Mouse (Mus musculus): ENCODE measurements at regions not wholly inside any gene's neighbourhood (a gene's known extent, or its start where the extent isn't known, plus 50 kb on each side); places are given as distances from the start of the nearest gene placed in this dataset.

DNA sequence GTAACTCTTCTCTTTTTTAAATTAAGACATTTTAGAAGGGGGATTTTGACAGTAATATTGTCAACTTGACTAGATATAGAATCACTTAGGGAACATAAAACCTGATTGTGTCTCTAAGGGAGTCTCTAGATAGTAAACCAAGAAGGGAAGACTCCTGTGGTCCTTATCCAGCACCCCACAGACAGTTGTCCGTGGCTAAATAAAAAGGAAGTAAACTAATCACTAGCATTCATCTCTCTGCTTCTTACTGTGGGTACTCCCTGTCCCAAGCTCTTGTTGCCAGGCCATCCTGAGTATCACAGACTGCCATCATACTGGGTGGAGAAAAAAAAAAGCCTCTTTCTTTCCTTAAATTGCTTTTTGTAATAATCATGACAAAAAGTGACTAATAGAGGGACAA, 248.2 kb upstream of the Dach1 start:
- TF ChIP-seq CTCF (IDR thresholded peaks at IDR 0.05; ENCODE audit: low read depth), result no peak
- WGBS, result 40% methylated on average over 1 of the region's 1 CpGs
- H3K9ac ChIP-seq (ENCODE audit: low read depth, low read length), result no peak overlapping the region
- no peaks in the 10 kb centered on the region for H3K4me1 ChIP-seq (replicated peaks; ENCODE audit: insufficient read depth, low read length)
- DNase-seq (ENCODE audit: low spot score), result no peak
- ATAC-seq (replicated peaks; ENCODE audit: low FRiP score, low read depth), result no peak
- no peak overlapping the region for H3K4me3 ChIP-seq (replicated peaks; ENCODE audit: low read depth, low read length)
- H3K27ac ChIP-seq, result no peak overlapping the region
- H3K9me3 ChIP-seq (replicated peaks; ENCODE audit: low read length), result no peaks in the 10 kb centered on the region
- H3K27me3 ChIP-seq (ENCODE audit: insufficient read depth, low read length), result no peaks in the 10 kb centered on the region
- no peak overlapping the region for H3K4me2 ChIP-seq (ENCODE audit: low read length)
- no peaks in the 10 kb centered on the region for H3K36me3 ChIP-seq (ENCODE audit: insufficient read depth, low read length)

- Histone ChIP-seq H3K27me3 (ENCODE audit: insufficient read depth, low read length) (no peaks in the 10 kb centered on the region), H3K4me1 (replicated peaks; ENCODE audit: insufficient read depth, low read length) (no peaks in the 10 kb centered on the region), H3K4me3 (replicated peaks; ENCODE audit: low read depth, low read length) (no peak overlapping the region), H3K9ac (ENCODE audit: low read depth, low read length) (no peak overlapping the region), H3K27ac (no peak overlapping the region), H3K36me3 (ENCODE audit: insufficient read depth, low read length) (no peaks in the 10 kb centered on the region), H3K4me2 (ENCODE audit: low read length) (no peak overlapping the region), H3K9me3 (replicated peaks; ENCODE audit: low read length) (no peaks in the 10 kb centered on the region)
- DNase-seq (ENCODE audit: low spot score) (peak; percentile 20), ATAC-seq (replicated peaks; ENCODE audit: low FRiP score, low read depth) (no peak)
- TF ChIP-seq CTCF (IDR thresholded peaks at IDR 0.05; ENCODE audit: low read depth), result peak; percentile 63
- 62% methylated on average over 7 of the region's 7 CpGs for WGBS
These were observed 244.6 kb upstream of the Dach1 start for GRCm38 (mm10) chr14:98414201-98414600.

DNA sequence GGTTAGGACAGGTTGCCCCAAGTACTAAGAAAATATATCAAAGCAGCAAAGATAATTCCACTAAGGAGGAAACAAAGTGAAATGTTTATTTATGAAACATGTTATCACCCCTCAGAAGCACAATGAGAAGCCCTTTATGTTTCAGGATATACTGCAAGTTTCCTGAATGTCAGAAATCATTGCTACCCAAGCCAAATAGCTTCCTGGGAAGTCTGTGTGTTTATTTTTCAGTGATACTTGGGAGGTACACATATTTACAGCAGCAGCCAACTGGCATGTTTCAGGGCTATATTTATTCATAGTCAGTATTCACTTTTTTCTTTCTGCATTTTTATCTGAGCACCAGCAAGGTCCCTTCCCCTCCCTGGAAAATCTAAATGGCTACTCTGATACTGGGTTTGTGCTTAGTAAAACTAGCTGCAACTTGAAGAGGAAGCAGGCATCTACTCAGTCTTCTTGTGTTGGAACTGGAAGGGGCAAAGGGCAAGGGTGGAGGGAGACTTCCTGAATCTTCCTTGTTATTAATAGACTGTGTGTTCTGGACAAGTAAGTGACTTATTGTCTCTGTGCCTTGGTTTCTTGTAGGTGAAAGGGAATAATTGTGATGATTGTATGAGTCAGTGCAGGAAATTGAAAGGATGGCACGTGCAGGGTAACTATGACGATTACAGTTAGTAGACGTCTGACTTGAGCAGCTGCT, 236.5 kb upstream of the Dach1 start:
- no peak overlapping the region for H3K4me2 ChIP-seq (ENCODE audit: low read length)
- H3K9me3 ChIP-seq (replicated peaks; ENCODE audit: low read length), result no peaks in the 10 kb centered on the region
- H3K9ac ChIP-seq (ENCODE audit: low read depth, low read length), result no peak overlapping the region
- no peak for TF ChIP-seq CTCF (IDR thresholded peaks at IDR 0.05; ENCODE audit: low read depth)
- H3K4me3 ChIP-seq (replicated peaks; ENCODE audit: low read depth, low read length), result no peak overlapping the region
- H3K36me3 ChIP-seq (ENCODE audit: insufficient read depth, low read length), result no peaks in the 10 kb centered on the region
- no peaks in the 10 kb centered on the region for H3K4me1 ChIP-seq (replicated peaks; ENCODE audit: insufficient read depth, low read length)
- no peak overlapping the region for H3K27ac ChIP-seq
- DNase-seq (ENCODE audit: low spot score) (peak; percentile 54), ATAC-seq (replicated peaks; ENCODE audit: low FRiP score, low read depth) (no peak)
- H3K27me3 ChIP-seq (ENCODE audit: insufficient read depth, low read length), result no peaks in the 10 kb centered on the region
- WGBS, result 67% methylated on average over 3 of the region's 3 CpGs

DNA sequence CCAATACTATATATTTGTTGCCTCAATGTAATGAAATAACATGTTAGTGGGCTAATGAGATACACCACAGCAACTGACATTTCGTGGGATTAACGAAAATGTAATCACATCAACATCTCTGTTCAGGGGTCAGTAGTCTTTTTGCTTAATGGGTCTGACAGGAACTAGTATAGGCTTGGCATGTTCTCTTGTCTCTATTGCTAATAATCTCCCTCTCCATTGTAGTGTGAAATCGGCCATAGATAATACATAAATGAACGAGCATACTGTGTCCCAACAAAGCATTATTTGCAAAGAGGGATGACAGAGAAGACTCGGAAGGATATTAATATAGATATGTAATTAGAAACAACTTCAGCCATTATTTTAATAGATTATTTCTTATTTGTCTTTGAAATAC, 234.5 kb upstream of the Dach1 start:
- 90% methylated on average over 5 of the region's 5 CpGs for WGBS
- H3K36me3 ChIP-seq (ENCODE audit: insufficient read depth, low read length), result no peaks in the 10 kb centered on the region
- no peak overlapping the region for H3K27ac ChIP-seq
- ATAC-seq (replicated peaks; ENCODE audit: low FRiP score, low read depth) (no peak), DNase-seq (ENCODE audit: low spot score) (no peak)
- H3K9me3 ChIP-seq (replicated peaks; ENCODE audit: low read length), result no peaks in the 10 kb centered on the region
- no peak for TF ChIP-seq CTCF (IDR thresholded peaks at IDR 0.05; ENCODE audit: low read depth)
- no peak overlapping the region for H3K9ac ChIP-seq (ENCODE audit: low read depth, low read length)
- no peaks in the 10 kb centered on the region for H3K27me3 ChIP-seq (ENCODE audit: insufficient read depth, low read length)
- no peaks in the 10 kb centered on the region for H3K4me1 ChIP-seq (replicated peaks; ENCODE audit: insufficient read depth, low read length)
- H3K4me2 ChIP-seq (ENCODE audit: low read length), result no peak overlapping the region
- no peak overlapping the region for H3K4me3 ChIP-seq (replicated peaks; ENCODE audit: low read depth, low read length)

- WGBS, result 55% methylated on average over 4 of the region's 4 CpGs
- ATAC-seq (replicated peaks; ENCODE audit: low FRiP score, low read depth) (no peak), DNase-seq (ENCODE audit: low spot score) (no peak)
- TF ChIP-seq CTCF (IDR thresholded peaks at IDR 0.05; ENCODE audit: low read depth), result no peak
- no peaks in the 10 kb centered on the region for H3K27me3 ChIP-seq (ENCODE audit: insufficient read depth, low read length)
- H3K27ac ChIP-seq, result no peak overlapping the region
- H3K4me2 ChIP-seq (ENCODE audit: low read length), result no peak overlapping the region
- no peak overlapping the region for H3K9ac ChIP-seq (ENCODE audit: low read depth, low read length)
- H3K4me1 ChIP-seq (replicated peaks; ENCODE audit: insufficient read depth, low read length), result no peaks in the 10 kb centered on the region
- no peaks in the 10 kb centered on the region for H3K9me3 ChIP-seq (replicated peaks; ENCODE audit: low read length)
- no peaks in the 10 kb centered on the region for H3K36me3 ChIP-seq (ENCODE audit: insufficient read depth, low read length)
- H3K4me3 ChIP-seq (replicated peaks; ENCODE audit: low read depth, low read length), result no peak overlapping the region
These were observed 218.3 kb upstream of the Dach1 start for GRCm38 (mm10) chr14:98387871-98388270.

Data from kidney, postnatal 0 days (tissue).